Mouse (Mus musculus) CD8-positive naive resting alpha-beta T cell, adult 57 days (primary cell): ENCODE measurements around the gene Ltk. TPM values are rescaled to one million over a fixed set of nuclear protein-coding genes. Genes with fewer than 3 reads are reported as not detected.

Source experiments
- total RNA-seq: library from RNA; stranded (reverse); gene quantifications from one replicate; pipeline ENCODE4 v1.2.4, GENCODE M21; 2023

Ltk gene
- 3.0 TPM for total RNA-seq

DNA sequence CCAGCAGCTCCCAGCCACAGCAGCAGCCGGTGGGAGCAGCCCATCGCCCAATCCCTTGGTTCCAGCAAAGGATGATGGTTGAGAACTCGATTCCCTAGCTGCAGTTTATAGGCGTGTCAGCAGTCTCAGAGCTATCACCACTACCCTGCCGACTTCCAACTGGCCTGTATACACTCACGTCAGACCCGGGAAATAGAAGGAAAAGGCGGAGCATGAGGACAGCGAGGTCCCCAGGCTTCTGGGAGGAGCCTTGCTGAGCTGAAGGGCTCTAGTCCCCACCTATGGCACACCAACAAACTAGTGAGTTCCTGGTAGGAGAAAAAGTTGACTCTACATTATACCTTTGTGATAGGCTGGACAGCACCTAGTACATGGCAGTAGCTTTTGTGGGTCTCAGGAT, at the start of gene Ltk:
Ltk (minus strand) TSS at position 181 of the 400 bp plus-strand sequence.

DNA sequence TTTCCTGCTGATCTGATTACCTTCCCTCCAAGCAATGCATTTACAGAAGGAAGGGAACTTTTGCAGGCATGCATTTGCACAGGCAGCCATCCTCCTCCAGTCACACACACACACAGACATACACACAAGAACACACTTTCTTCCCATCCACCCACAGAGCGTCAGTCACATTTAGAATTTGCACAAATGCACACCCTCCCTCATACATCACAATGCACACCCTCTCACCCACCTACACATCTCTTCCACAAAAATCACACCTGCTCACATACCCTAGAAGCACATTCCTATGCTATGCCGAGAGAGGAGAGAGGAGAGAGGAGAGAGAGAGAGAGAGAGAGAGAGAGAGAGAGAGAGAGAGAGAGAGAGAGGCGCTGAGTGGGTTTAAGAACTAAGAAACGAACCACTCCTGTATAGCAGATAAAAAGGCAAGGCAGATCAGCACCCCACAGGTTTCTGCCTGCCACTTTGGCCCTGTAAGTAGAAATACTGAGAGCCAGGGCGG, 37.1 kb upstream of the Ltk start, which contains the start of gene Tyro3:
Tyro3 (plus strand) TSS at position 455 of the 505 bp plus-strand sequence.

DNA sequence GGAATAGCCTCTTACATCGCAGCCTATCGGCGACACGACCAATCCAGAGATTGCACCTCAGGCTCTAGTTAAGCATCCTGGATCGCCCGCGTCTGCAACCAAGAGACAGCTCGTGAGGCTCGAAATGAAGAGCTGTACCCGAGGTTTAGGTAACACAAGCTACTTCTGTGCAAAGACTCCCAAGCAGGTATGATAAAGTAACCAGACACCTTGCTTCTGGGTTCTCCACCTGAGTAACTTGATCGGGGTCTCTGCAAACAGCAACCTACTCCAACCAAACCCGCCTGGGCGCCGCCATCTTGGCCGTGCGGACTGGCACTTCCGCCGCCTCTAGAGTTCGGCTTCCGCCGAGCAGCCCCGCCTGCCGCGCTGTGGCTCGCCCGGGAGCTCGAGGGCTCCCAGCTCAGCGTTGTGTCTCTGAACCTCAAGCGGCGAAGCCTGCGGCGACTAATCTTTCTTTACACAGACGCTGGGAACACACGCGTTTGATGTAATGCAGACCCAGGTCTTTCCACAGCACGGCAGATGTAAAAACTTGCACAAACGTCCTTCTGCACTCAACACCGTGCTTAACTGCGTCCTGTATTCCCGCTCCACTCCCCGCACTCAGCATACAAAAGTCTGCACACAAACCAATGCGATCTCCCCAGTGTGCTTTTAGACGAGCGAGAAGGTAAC, 27.1 kb upstream of the Ltk start, which contains the start of gene Rpap1:
Rpap1 (minus strand) TSS at position 332 of the 678 bp plus-strand sequence.

DNA sequence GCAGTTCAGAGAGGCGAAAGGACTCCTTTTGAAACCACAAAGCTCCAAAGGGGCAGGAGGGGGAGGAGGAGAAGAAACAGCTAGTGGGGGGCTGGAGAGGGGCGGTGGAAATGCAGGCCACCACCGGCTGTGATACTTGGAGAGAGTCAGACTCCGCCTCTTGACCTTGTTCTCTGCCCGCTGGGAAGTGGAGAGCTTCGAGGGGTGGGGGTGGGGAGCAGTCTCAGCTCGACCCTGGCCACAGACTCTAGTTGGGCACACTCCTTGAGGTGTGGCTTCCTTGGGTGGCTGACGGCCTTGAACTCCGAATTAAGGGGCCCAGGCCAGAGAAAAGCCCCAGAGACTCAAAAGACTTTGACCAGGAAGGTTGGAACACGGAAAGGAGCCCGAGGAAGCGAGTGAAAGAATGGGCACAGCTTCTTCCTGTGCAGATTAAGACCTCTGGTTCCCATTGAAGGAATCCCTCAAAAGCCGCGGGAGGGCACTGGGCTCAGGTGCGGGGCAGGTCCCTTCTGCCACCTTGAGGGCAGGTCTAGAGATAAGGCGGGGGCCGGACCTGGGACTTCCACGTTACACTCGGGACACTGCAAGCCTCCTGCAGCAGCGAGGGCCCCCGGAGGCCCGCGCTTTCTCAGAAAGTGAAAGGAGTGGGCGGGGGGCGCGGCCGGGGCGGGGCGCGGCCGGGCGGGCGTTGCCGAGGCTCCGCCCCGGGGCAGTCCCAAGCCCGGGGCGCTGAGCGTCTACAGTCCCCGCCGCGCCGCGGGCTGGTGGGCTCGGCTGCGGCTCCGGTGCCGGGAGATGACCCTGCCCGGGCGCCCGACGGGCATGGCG, 18.4 kb downstream of the Ltk start, which contains the start of gene Itpka:
Itpka (plus strand) TSS at position 757 of the 831 bp plus-strand sequence.

Other genes with a start within 250 kb of the Ltk start
- gene Exd1, start 212.8 kb downstream of the Ltk start, total RNA-seq = 0.12 TPM
- 54.7 TPM for gene Chp1, start 212.7 kb downstream of the Ltk start, total RNA-seq
- gene Nusap1, start 142.1 kb downstream of the Ltk start, total RNA-seq = 1.0 TPM
- 0.95 TPM for gene Oip5, start 142.0 kb downstream of the Ltk start, total RNA-seq
- 13.4 TPM for gene Ndufaf1, start 97.6 kb downstream of the Ltk start, total RNA-seq
- 56.9 TPM for gene Rtf1, start 85.4 kb downstream of the Ltk start, total RNA-seq
- gene Itpka, start 18.1 kb downstream of the Ltk start, total RNA-seq = not detected
- gene Rpap1, start 27.1 kb upstream of the Ltk start, total RNA-seq = 34.8 TPM
- 6.6 TPM for gene Tyro3, start 37.3 kb upstream of the Ltk start, total RNA-seq
- gene Mga, start 136.8 kb upstream of the Ltk start, total RNA-seq = 81.5 TPM
- 12.2 TPM for gene Mapkbp1, start 212.3 kb upstream of the Ltk start, total RNA-seq